In the genomic region with DNA sequence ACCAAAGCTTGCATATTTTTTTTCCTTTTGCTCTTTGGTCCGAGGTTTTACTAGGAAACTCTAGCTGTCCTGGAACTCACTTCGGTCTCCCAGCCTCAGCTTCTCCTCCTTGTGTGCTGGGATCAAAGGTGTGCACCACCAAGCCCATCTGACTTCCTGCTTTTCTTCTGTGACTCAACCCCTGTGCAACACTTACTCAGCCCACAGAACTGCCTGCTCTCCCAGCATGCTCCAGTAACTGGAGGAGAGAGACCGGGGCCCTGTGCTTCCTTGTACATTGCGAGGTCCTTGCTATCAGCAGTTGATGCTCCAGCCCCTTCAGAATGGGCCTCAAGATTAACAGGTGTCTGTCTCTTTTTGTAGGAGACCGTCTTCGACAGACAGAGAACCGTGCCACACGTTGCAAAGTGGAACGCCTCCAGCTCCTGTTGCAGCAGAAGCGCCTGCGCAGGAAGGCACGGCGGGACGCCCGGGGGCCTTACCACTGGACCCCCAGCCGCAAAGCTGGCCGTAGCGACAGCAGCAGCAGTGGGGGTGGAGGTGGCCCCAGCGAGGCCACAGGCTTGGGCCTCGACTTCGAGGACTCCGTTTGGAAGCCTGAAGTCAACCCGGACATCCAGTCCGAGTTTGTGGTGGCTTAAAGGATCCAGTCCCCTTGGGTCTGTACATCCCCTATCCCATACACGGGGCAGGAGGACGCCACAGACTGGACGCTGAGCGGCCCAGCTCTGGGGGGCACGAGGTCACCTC, we compare ENCODE assay signal across 9 mouse cellular contexts. TPM values are rescaled to one million over a fixed set of nuclear protein-coding genes. Genes with fewer than 3 reads are reported as not detected.
DNase-seq lines count a peak whose midpoint lies in the region; ATAC-seq and TF ChIP-seq lines count a peak whose summit lies in the region.
"Had no signal": no experiment of that assay in that cellular context is flagged by ENCODE, and none has a peak within 500 bp of the region (broad histone marks: within the 10 kb centered on the region; RNA-seq: fewer than 3 reads in every experiment).

No protein-coding gene starts in this region.

- no peaks in the 10 kb centered on the region for H3K27me3 ChIP-seq in heart, adult 2 months (ENCODE audit: control insufficient read depth, insufficient read depth, low read length)
- no peaks in the 10 kb centered on the region for H3K27me3 ChIP-seq in spleen, adult 2 months (ENCODE audit: control insufficient read depth, insufficient read depth, low read length)
- no peaks in the 10 kb centered on the region for H3K27me3 ChIP-seq in limb, embryonic 13.5 days
- no peaks in the 10 kb centered on the region for H3K27me3 ChIP-seq in stomach, postnatal 0 days (ENCODE audit: control insufficient read depth, insufficient read depth, low read length)

- H3K27ac ChIP-seq in heart, adult 2 months = peak overlapping the region; percentile 95
- peak overlapping the region; percentile 26 for H3K27ac ChIP-seq in spleen, adult 2 months (ENCODE audit: insufficient read depth, low read length)
- peak overlapping the region; percentile 88; the same call in 1 of the 2 replicates for H3K27ac ChIP-seq in limb, embryonic 13.5 days
- H3K27ac ChIP-seq in stomach, postnatal 0 days (replicated peaks) = peak overlapping the region; percentile 76

- H3K4me2 ChIP-seq in limb, embryonic 13.5 days (replicated peaks) = no peak overlapping the region
- no peak overlapping the region for H3K4me2 ChIP-seq in stomach, postnatal 0 days (replicated peaks; ENCODE audit: low read depth)

- WGBS in heart, adult 2 months = 54% methylated on average over 29 of the region's 29 CpGs
- 86% methylated on average over 29 of the region's 29 CpGs for WGBS in spleen, adult 2 months
- 86% methylated on average over 29 of the region's 29 CpGs for WGBS in limb, embryonic 13.5 days
- WGBS in stomach, postnatal 0 days = 75% methylated on average over 28 of the region's 29 CpGs

- peak; percentile 42 to 58 for DNase-seq in heart, adult 2 months
- DNase-seq in heart, postnatal 14 days = no peak
- DNase-seq in spleen, adult 2 months (ENCODE audit: low read depth in 1 of 2, low spot score in 2 of 2) = no peak
- DNase-seq in spleen, postnatal 4 days (ENCODE audit: low spot score in 2 of 2) = no peak
- no peak for DNase-seq in stomach, postnatal 0 days (ENCODE audit: low spot score)
- DNase-seq in cerebellum, adult 9-11 months = no peak
- no peak for DNase-seq in adrenal gland, postnatal 25 days
- DNase-seq: cerebellum, adult 18-20 months had no signal

- intact Hi-C loops in heart, adult 2 months (cut with DNase I) = no loop called here
- intact Hi-C loops in heart, postnatal 14 days (cut with DNase I) = no loop called here

- no peak for ATAC-seq in limb, embryonic 13.5 days (ENCODE audit: low FRiP score, low read depth)
- no peak for ATAC-seq in stomach, postnatal 0 days (ENCODE audit: low FRiP score, low TSS enrichment)

- no peak for TF ChIP-seq EP300 in heart, adult 2 months (IDR thresholded peaks at IDR 0.05; ENCODE audit: insufficient read depth, low read depth, low read length)
- TF ChIP-seq EP300 in stomach, postnatal 0 days (optimal IDR thresholded peaks at IDR 0.05) = no peak

- H3K4me1 ChIP-seq in heart, adult 2 months (ENCODE audit: control insufficient read depth, insufficient read depth, low read length) = peaks cover 35% of the 10 kb centered on the region
- peaks cover 50% of the 10 kb centered on the region for H3K4me1 ChIP-seq in spleen, adult 2 months (ENCODE audit: control insufficient read depth, insufficient read depth, insufficient read length)
- peaks cover 93% of the 10 kb centered on the region for H3K4me1 ChIP-seq in limb, embryonic 13.5 days
- H3K4me1 ChIP-seq in stomach, postnatal 0 days (replicated peaks; ENCODE audit: control insufficient read depth, insufficient read depth) = peaks cover 30% of the 10 kb centered on the region

- no peak for TF ChIP-seq POLR2A in heart, adult 2 months (IDR thresholded peaks at IDR 0.05; ENCODE audit: insufficient read depth, low read depth, low read length)
- TF ChIP-seq POLR2A in spleen, adult 2 months (IDR thresholded peaks at IDR 0.05; ENCODE audit: low read depth, low read length) = no peak

- peaks cover 34% of the 10 kb centered on the region for H3K36me3 ChIP-seq in heart, adult 2 months (ENCODE audit: control insufficient read depth, insufficient read depth, low read length)
- H3K36me3 ChIP-seq in spleen, adult 2 months (ENCODE audit: control insufficient read depth, insufficient read depth, low read length) = peaks cover 51% of the 10 kb centered on the region
- peaks cover 65% of the 10 kb centered on the region for H3K36me3 ChIP-seq in limb, embryonic 13.5 days
- H3K36me3 ChIP-seq in stomach, postnatal 0 days (ENCODE audit: control insufficient read depth, insufficient read depth, low read length) = peaks cover 36% of the 10 kb centered on the region

- 0 out of 2 replicates have a peak overlapping the region, but pooled peaks have one; percentile 10 for H3K9ac ChIP-seq in heart, adult 2 months (ENCODE audit: low read depth, low read length)
- H3K9ac ChIP-seq in limb, embryonic 13.5 days = peak overlapping the region; percentile 40
- no peak overlapping the region for H3K9ac ChIP-seq in stomach, postnatal 0 days (ENCODE audit: low read length)

- TF ChIP-seq CTCF in heart, adult 2 months (IDR thresholded peaks at IDR 0.05) = no peak
- TF ChIP-seq CTCF in spleen, adult 2 months (IDR thresholded peaks at IDR 0.05; ENCODE audit: extremely low read depth, insufficient read depth, insufficient read length, insufficient replicate concordance) = no peak
- TF ChIP-seq CTCF in stomach, postnatal 0 days (IDR thresholded peaks at IDR 0.05; ENCODE audit: low read depth) = no peak

- H3K9me3 ChIP-seq in limb, embryonic 13.5 days = no peaks in the 10 kb centered on the region
- no peaks in the 10 kb centered on the region for H3K9me3 ChIP-seq in stomach, postnatal 0 days (ENCODE audit: control insufficient read depth, low read length)

- peaks cover under 1% of the 10 kb centered on the region; the same call in 1 of the 2 replicates for H3K79me2 ChIP-seq in heart, adult 2 months (replicated peaks; ENCODE audit: control insufficient read depth, insufficient read depth, low read length)

- peak overlapping the region; percentile 37 for H3K4me3 ChIP-seq in heart, adult 2 months
- no peak overlapping the region for H3K4me3 ChIP-seq in spleen, adult 2 months (ENCODE audit: extremely low read depth, insufficient read depth, insufficient read length)
- no peak overlapping the region for H3K4me3 ChIP-seq in limb, embryonic 13.5 days
- no peak overlapping the region for H3K4me3 ChIP-seq in stomach, postnatal 0 days (ENCODE audit: low read depth, low read length)

RNA-seq across cellular contexts. Expression of gene Midn, which starts 8.1 kb away (rescaled TPM):
- total RNA-seq in heart, adult 2 months (2021) = 100 to 1,000 TPM in 1 of 2 experiments, 10 to 100 TPM in 1; 96.2 to 102 TPM
- 50.1 and 74.5 TPM in 2 replicates for polyA plus RNA-seq in heart, adult 2 months (2012; rRNA removed)
- total RNA-seq in heart, postnatal 14 days (2021) = 100 to 1,000 TPM; 158 to 178 TPM
- polyA plus RNA-seq in spleen, adult 2 months (2012; rRNA removed) = 128 and 157 TPM in 2 replicates
- polyA plus RNA-seq in limb, embryonic 13.5 days (2015; fragmentation: Nextera tagmentation; extraction: Ambion mirVana) = 22.9 and 23.2 TPM in 2 replicates
- 8.5 and 9.6 TPM in 2 replicates for polyA plus RNA-seq in stomach, postnatal 0 days (2015; fragmentation: Nextera tagmentation; extraction: Ambion mirVana)
- 74.1 and 97.4 TPM in 2 replicates for total RNA-seq in adrenal gland, postnatal 25 days (2021)

RNA-seq across cellular contexts. Expression of gene Cirbp, which starts 9.6 kb away (rescaled TPM):
- 10 to 100 TPM; 34.2 to 43.2 TPM for total RNA-seq in heart, adult 2 months (2021)
- 62.5 and 85.8 TPM in 2 replicates for polyA plus RNA-seq in heart, adult 2 months (2012; rRNA removed)
- 10 to 100 TPM; 40.4 to 64.3 TPM for total RNA-seq in heart, postnatal 14 days (2021)
- polyA plus RNA-seq in spleen, adult 2 months (2012; rRNA removed) = 144 and 151 TPM in 2 replicates
- 149 and 194 TPM in 2 replicates for polyA plus RNA-seq in limb, embryonic 13.5 days (2015; fragmentation: Nextera tagmentation; extraction: Ambion mirVana)
- 237 and 244 TPM in 2 replicates for polyA plus RNA-seq in stomach, postnatal 0 days (2015; fragmentation: Nextera tagmentation; extraction: Ambion mirVana)
- 49.9 and 142 TPM in 2 replicates for total RNA-seq in adrenal gland, postnatal 25 days (2021)

RNA-seq across cellular contexts. Expression of gene Cbarp, which starts 15.5 kb away (rescaled TPM):
- 1 to 10 TPM; 3.9 to 4.9 TPM for total RNA-seq in heart, adult 2 months (2021)
- 3.0 and 4.3 TPM in 2 replicates for polyA plus RNA-seq in heart, adult 2 months (2012; rRNA removed)
- total RNA-seq in heart, postnatal 14 days (2021) = 1 to 10 TPM; 3.0 to 3.3 TPM
- polyA plus RNA-seq in spleen, adult 2 months (2012; rRNA removed) = 11.9 and 13.4 TPM in 2 replicates
- polyA plus RNA-seq in limb, embryonic 13.5 days (2015; fragmentation: Nextera tagmentation; extraction: Ambion mirVana) = 7.4 and 8.1 TPM in 2 replicates
- polyA plus RNA-seq in stomach, postnatal 0 days (2015; fragmentation: Nextera tagmentation; extraction: Ambion mirVana) = 4.2 and 4.3 TPM in 2 replicates
- 45.4 and 67.9 TPM in 2 replicates for total RNA-seq in adrenal gland, postnatal 25 days (2021)

RNA-seq across cellular contexts. Expression of gene 1600002K03Rik, which starts 16.6 kb away (rescaled TPM):
- 1 to 10 TPM; 5.9 to 6.0 TPM for total RNA-seq in heart, adult 2 months (2021)
- polyA plus RNA-seq in heart, adult 2 months (2012; rRNA removed) = 5.6 and 6.3 TPM in 2 replicates
- total RNA-seq in heart, postnatal 14 days (2021) = 1 to 10 TPM; 3.8 to 4.7 TPM
- 10.8 TPM in 2 replicates for polyA plus RNA-seq in spleen, adult 2 months (2012; rRNA removed)
- polyA plus RNA-seq in limb, embryonic 13.5 days (2015; fragmentation: Nextera tagmentation; extraction: Ambion mirVana) = 9.7 and 11.0 TPM in 2 replicates
- 13.9 and 14.1 TPM in 2 replicates for polyA plus RNA-seq in stomach, postnatal 0 days (2015; fragmentation: Nextera tagmentation; extraction: Ambion mirVana)
- 15.6 and 16.7 TPM in 2 replicates for total RNA-seq in adrenal gland, postnatal 25 days (2021)

RNA-seq across cellular contexts. Expression of gene Atp5d, which starts 17.7 kb away (rescaled TPM):
- 1,000 to 10,000 TPM; 1,015 to 1,150 TPM for total RNA-seq in heart, adult 2 months (2021)
- 1,139 and 1,938 TPM in 2 replicates for polyA plus RNA-seq in heart, adult 2 months (2012; rRNA removed)
- total RNA-seq in heart, postnatal 14 days (2021) = 1,000 to 10,000 TPM; 1,168 to 1,183 TPM
- polyA plus RNA-seq in spleen, adult 2 months (2012; rRNA removed) = 592 and 782 TPM in 2 replicates
- 456 and 475 TPM in 2 replicates for polyA plus RNA-seq in limb, embryonic 13.5 days (2015; fragmentation: Nextera tagmentation; extraction: Ambion mirVana)
- 679 and 705 TPM in 2 replicates for polyA plus RNA-seq in stomach, postnatal 0 days (2015; fragmentation: Nextera tagmentation; extraction: Ambion mirVana)
- 460 and 592 TPM in 2 replicates for total RNA-seq in adrenal gland, postnatal 25 days (2021)

Comparison
In these comparisons a context has a peak if more than half of its experiments do, and no peak if none do; other contexts are left out.
1. DNase-seq: peak in heart, adult 2 months (2 of 2); none in heart, postnatal 14 days (0 of 2), spleen, adult 2 months (0 of 2), spleen, postnatal 4 days (0 of 2), stomach, postnatal 0 days (single experiment), cerebellum, adult 9-11 months (single experiment) and adrenal gland, postnatal 25 days (single experiment).
2. H3K27ac ChIP-seq: peak in every context shown above with its lines; median percentile 95 in heart, adult 2 months; 88 in limb, embryonic 13.5 days; 76 in stomach, postnatal 0 days; 26 in spleen, adult 2 months.